Mouse (Mus musculus) ovary, postnatal 10 days (tissue): ENCODE measurements around the gene Uba52.

Source experiments
- DNase-seq: peaks from one replicate; pipeline ENCODE4 v3.0.0; 2022; ENCODE audit warnings: low spot score

The Uba52 gene

DNA sequence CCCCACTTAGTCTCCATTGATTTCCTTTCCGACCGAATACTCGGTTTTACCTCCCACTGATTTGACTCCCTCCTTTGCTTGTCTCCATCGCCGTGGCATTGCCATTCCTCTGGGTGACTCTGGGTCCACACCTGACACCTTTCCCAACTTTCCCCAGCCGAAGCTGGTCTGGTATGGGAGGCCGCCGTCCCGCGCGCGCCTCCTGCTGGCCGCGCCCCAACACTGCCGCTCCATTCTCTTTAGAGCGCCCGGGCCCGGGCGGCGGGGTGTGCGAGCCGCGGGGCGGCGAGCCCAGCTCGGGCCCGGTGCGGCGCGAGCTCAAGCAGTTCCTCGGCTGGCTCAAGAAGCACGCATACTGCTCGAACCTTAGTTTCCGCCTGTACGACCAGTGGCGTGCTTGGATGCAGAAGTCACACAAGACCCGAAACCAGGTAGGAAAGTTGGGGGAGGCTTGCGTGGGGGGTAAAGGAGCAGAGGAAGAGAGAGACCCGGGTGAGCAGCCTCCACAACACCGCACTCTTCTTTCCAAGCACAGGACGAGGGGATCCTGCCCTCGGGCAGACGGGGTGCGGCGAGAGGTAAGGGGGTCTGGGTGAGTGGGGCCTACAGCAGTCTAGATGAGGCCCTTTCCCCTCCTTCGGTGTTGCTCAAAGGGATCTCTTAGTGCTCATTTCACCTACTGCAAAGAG lies 7.4 kb downstream of the Uba52 start:
- DNase-seq = peak; percentile 44

- DNase-seq = no peak
Measured at GRCm38 (mm10) chr8:70502540-70502939, 8.1 kb downstream of the Uba52 start.

DNA sequence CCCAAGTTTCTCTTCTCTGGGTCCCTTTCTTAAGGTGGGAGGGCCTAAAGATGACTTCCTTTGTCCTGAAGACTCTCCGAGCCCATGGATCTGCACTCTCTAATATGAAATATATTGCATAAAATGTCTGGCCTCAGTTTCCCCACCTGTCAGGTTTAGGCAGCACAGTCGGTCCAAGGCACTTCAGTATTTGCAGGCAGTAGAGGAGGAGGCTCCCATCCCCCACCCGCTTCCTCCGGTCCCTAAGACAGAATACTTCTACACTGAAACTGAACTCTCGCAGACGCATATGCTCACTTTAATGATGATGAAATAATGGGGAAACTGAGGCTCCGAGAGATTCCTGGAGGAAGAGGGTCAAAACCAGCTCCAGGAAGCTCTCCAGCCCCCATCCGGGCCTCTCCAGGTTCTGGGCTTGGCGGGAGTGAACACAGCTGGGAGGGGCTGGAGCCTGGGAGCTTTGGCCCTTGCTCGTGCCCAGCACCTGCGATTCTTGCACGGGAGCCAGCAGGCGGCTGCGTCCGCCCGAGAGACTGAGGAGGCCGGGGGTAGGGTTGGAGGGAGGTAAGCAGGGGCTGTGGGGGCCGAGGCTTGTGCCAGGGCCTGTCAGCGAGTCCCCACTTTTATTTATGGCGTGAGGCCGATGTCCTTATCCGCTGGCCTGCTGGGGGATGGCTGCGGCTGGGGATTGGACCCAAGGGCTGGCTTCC lies 8.6 kb downstream of the Uba52 start:
- no peak for DNase-seq

GRCm38 (mm10) chr8:70500386-70501301 lies 10.0 kb downstream of the Uba52 start:
- DNase-seq = no peak

DNA sequence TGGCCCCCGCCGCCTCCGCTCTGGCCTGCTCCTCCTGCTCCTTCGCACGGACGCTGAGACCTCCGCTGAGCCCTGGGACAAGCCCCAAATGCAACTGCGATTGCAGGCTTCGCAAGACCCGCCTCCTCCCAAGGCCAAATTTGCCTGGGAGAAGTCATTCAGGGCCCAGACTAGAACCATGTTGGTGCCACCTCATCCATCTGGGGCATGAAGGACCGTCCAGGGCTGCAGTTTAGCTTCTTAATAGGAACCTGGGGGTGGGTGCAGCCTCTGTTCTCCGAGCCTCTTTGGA lies 14.9 kb downstream of the Uba52 start:
- DNase-seq = no peak

DNA sequence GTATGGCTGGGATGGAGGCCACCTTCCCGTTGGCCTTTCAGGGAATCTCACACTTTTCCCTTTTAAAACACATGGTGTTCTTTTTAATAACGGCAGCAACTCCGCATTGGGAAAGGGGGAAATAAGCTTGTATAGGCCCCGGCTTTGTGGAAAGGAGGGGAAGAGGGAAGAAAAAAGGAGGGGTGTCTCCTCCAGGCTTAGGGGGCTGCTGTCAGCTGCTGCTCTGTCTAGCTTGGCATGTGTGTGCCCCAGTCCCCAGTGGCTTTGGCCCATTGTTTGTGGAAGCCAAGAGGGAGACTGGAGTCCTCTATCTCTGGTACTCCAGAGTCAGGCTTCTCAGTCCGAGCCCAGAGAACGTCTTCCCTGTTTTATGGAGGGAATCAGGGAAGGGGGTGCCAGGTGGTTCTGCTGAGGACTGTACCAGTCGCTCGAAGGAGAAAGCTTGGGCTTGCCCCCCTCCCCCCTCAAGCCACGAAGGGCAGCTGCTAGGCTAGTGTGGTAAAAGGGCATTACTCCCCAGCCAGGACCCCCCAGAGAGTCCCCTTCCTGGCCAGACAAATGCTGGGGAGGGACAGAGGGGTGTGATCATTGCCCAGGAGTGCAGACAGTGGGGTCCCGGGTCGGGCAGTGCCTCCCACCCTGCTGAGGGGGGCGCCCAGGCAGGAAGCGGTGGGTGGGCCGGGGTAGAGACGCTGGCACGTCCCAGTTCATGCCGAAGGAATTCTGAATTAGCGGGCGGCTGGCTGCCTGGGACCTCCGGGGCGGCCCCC lies 15.4 kb downstream of the Uba52 start:
- DNase-seq = no peak

DNA sequence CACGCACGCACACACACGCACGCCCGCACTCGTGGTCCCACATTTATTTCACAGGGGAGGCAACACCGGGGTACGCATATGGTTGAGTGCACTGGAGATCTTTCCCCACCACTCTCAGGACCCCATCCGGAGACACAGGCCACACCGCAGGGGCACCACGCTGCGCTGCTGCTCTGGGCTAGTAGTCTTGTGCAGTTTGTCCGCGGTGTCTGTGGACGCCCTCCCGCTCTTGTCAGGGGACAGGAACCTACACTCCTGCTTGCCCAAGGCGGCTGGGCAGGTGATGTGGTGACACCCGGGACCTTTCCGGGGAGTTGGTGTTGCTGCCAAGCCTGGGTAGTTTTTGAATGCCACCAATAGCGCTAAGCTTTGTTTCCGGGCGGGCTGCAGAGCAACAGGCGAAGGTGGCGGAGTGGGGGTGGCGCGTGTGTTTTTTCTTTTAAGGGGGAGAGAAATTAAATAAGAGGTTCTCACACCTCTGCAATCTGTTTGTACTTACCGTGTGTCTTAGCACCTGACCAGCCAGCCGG lies 16.1 kb downstream of the Uba52 start:
- no peak for DNase-seq

DNA sequence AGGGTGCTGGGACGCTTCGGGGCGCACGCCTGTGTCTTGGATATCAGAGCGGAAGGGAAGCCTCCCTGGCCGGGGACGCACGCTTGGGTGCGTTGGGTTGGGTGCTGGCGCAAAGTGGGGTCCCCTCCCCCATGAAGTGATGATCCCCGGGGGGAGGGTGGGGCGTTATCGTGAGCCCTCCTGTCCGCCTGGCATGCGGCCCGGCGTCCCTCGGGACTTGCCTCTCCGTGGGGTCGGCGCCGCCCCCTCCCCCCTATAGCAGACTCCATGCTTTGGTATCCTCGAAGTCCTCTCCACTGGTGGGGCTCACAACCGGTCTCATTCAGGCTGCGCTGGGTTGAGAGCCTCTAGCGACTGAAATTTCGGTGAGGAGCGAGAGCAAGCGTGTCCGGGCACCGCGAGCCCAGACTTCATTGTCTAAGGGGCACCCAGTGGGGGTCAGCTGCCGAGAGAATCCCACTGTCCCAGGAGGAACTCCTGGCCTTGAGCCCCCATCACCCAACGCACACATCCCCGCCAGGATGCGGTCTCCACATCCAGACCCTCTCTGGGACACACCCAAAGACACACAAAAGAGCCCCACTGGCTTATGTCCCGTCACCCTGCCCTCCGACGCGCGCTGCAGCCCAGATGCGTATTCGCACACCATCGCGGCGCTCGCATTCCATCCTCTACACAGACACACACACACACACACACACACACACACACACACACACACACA lies 16.7 kb downstream of the Uba52 start:
- no peak for DNase-seq

DNA sequence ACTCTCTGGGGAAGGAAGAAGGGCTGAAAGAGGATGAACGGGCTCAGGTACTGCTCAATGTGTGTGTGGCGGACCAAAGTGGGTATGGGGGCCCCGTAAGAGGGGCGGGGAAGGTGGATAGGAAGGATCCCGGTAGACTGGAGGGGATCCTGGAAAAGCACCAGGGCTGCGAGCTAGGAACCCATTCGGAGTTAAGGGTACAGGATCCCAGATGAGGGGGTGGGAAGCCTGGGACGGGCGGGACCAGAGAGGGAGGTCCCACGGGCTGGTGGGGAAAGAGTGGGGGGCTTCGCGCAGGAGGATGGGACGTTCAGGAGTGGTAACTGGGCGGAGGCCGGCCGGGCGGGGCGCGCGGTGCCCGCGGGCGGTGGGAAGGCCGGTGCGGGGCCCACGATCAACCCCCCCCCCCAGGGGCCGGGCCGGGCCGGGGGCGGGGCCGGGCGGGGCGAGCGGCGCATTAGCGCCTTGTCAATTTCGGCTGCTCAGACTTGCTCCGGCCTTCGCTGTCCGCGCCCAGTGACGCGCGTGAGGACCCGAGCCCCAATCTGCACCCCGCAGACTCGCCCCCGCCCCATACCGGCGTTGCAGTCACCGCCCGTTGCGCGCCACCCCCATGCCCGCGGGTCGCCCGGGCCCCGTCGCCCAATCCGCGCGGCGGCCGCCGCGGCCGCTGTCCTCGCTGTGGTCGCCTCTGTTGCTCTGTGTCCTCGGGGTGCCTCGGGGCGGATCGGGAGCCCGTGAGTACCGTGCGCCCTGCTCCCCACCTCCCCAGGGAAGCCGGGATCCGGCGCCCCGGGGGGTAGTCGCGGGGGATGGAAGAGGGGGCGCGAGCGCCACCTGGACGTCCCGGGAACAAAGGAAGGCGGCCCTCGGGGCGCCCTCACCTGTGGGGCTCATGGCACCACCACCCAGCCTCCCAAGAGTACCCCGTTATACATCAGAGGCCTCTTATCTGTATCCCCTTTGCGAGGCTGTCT lies 17.6 kb downstream of the Uba52 start, which contains the start of gene Crlf1:
Gene Crlf1, plus strand, starts transcription at position 495 of the 977 bp plus-strand sequence.
- DNase-seq = no peak

- DNase-seq = no peak
Measured at GRCm38 (mm10) chr8:70490880-70491495, 19.6 kb downstream of the Uba52 start.

DNA sequence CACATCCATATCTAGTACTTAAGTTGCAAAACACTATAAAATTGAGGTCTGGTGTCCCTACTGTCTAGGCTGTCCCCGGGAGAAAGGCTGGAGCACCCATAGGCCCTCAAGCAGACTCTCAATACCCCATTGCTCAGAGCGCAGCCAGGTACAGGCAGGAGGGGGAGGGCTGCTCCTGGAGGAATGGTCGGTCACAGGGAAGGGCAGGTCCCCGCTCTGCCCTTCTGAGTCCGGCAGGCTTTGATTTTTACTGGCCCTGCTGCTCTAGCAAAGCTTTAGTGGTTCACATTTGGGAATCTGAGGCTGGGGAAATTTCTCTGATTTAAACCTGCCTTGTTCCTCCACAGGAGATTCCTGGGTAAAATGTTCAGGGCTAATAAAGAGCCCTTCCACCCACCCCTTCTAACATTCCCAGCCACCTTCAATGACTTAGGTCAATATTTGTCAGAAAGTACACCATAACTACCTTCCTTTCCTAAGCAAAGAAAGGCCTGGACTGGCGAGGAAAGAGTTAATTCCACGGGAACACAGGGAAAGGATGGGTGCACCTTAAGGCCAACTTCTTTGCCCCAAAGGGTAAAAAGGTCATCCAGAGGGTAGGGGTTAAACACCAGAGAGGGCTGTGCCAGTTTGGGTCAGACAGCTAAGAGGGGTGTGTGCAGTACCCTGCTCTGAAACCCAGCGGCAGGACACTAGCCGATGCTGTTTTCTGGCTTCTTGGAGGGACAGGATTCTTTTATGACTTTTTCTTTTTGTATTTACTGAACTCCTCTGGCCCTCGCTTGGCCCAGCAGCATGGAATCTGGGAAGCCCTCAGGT lies 20.3 kb downstream of the Uba52 start:
- DNase-seq = no peak

GRCm38 (mm10) chr8:70489576-70489975 lies 21.0 kb downstream of the Uba52 start:
- DNase-seq = no peak

GRCm38 (mm10) chr8:70488931-70489470 lies 21.6 kb downstream of the Uba52 start:
- no peak for DNase-seq

GRCm38 (mm10) chr8:70487993-70488796 lies 22.4 kb downstream of the Uba52 start:
- DNase-seq = no peak

DNA sequence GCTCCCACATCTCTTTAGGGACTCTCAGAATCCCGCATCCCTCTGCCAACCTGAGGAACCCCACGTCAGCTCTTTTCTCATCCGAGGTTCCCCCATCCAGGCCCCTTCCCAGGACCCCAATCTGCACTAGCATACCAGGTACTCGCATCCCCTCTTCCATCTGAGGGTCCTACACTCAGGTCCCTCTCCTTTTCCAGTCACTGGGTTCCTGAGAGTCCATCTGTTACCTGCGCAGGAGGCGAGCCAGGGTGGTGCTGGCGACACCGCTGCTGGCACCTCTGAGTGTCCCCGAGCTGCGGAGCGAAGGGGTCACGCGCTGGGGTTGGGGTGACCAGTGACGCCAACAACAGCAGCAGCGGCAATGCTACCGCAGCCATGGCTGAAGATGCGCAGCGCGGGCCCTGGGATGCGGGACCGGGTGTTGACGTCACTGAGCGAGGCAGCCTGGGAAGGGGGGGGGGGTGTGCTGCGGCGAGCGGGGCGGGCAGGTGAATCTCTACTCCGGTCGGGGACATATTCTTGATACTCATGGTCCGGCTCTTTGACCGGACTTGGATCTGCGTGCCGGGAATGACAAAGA lies 23.6 kb downstream of the Uba52 start, which contains the start of gene Tmem59l:
Gene Tmem59l, minus strand, starts transcription at position 418 of the 580 bp plus-strand sequence.
- no peak for DNase-seq

GRCm38 (mm10) chr8:70486191-70486681 lies 24.4 kb downstream of the Uba52 start:
- no peak for DNase-seq

GRCm38 (mm10) chr8:70482943-70483342 lies 27.7 kb downstream of the Uba52 start:
- no peak for DNase-seq
